Mouse (Mus musculus) ES-E14 (cell line): ENCODE results near the gene Dach1.

ENCODE experiments used
- CHD2 ChIP-seq: IDR thresholded peaks from 2 replicates; pipeline ENCODE4 v1.6.1; 2014; ENCODE audit warnings: mild to moderate bottlenecking, low read depth, low read length, inconsistent platforms
- HCFC1 ChIP-seq: IDR thresholded peaks from 2 replicates; pipeline ENCODE4 v1.6.1; 2012; ENCODE audit warnings: low read length, inconsistent platforms, borderline replicate concordance; ENCODE audit not compliant: insufficient read depth
- MAFK ChIP-seq: IDR thresholded peaks from 2 replicates; pipeline ENCODE4 v1.6.1; 2014; ENCODE audit warnings: mild to moderate bottlenecking, low read depth, low read length, inconsistent platforms; ENCODE audit not compliant: insufficient read depth
- ZC3H11A ChIP-seq: IDR thresholded peaks from 2 replicates; pipeline ENCODE4 v1.6.1; 2012; ENCODE audit warnings: low read depth, mild to moderate bottlenecking, inconsistent platforms, low read length, borderline replicate concordance
- ZNF384 ChIP-seq: IDR thresholded peaks from 2 replicates; pipeline ENCODE4 v1.6.1; 2012; ENCODE audit warnings: low read depth, low read length, inconsistent platforms

GRCm38 (mm10) chr14:97976091-97976490 lies 193.5 kb downstream of the Dach1 start:
- TF ChIP-seq CHD2 (no peak), ZC3H11A (no peak), HCFC1 (no peak), MAFK (no peak), ZNF384 (no peak)
